In the genomic region with DNA sequence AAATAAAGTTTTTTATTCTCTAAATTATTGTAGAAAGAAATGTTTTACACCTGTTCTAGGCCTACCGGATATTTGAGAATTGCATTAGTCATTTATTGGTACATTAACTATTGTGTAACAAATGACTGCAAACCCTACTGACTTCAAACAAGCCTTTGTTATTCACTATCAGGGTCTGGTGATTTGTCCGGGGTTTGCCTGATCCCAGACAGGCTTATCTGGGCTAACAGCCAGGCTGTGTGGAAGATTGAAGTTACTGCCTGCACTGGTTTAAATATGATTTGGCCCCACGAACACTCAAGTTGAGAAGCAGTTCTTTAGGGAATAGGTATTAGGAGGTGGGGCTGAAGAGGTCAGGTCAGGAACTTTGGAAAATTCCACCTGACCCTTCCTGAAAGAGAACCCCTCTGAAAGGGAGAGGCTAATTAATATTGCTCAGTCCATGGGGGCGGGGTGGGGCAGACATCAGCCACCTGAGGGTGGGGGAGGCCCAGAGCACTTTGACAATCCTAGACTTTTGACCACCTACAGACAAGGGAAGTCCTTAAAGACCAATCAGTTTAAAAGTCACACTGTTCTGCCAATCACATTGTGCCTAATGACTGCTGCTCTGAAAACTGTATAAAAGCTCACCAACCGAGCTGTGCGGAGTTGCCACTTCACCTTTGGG, we compare ENCODE assay signal across 18 mouse cellular contexts.
DNase-seq lines count a peak whose midpoint lies in the region; ATAC-seq and TF ChIP-seq lines count a peak whose summit lies in the region.
"Had no signal": no experiment of that assay in that cellular context is flagged by ENCODE, and none has a peak within 500 bp of the region (broad histone marks: within the 10 kb centered on the region; RNA-seq: fewer than 3 reads in every experiment).

No protein-coding gene starts in this region.

- in situ Hi-C loops in ES-E14 (cut with MboI; ENCODE audit: low sequenced_read_pairs in 2 of 2, unreplicated experiment in 2 of 2), result no loop called here

- no peaks in the 10 kb centered on the region for H3K9me3 ChIP-seq in kidney, postnatal 0 days (replicated peaks; ENCODE audit: low read length)
- H3K9me3 ChIP-seq in ES-E14 (ENCODE audit: control insufficient read depth, insufficient read depth, low read depth, low read length), result no peaks in the 10 kb centered on the region
- no peaks in the 10 kb centered on the region for H3K9me3 ChIP-seq in hindbrain, embryonic 10.5 days
- H3K9me3 ChIP-seq: limb, embryonic 13.5 days; lung, embryonic 15.5 days had no signal

- H3K36me3 ChIP-seq in kidney, postnatal 0 days (ENCODE audit: insufficient read depth, low read length), result no peaks in the 10 kb centered on the region
- no peaks in the 10 kb centered on the region for H3K36me3 ChIP-seq in ES-E14 (ENCODE audit: control insufficient read depth, insufficient read depth, low read length, poor library complexity, severe bottlenecking)
- no peaks in the 10 kb centered on the region for H3K36me3 ChIP-seq in hindbrain, embryonic 10.5 days
- H3K36me3 ChIP-seq: limb, embryonic 13.5 days; lung, embryonic 15.5 days had no signal

- H3K4me3 ChIP-seq in kidney, postnatal 0 days (replicated peaks; ENCODE audit: low read depth, low read length), result no peak overlapping the region
- H3K4me3 ChIP-seq in ES-E14 (ENCODE audit: insufficient read depth in 1 of 2, low read depth in 1 of 2, low read length in 2 of 2, poor library complexity in 1 of 2, severe bottlenecking in 1 of 2), result no peak overlapping the region
- no peak overlapping the region for H3K4me3 ChIP-seq in hindbrain, embryonic 10.5 days
- H3K4me3 ChIP-seq: erythroblast, embryonic 14.5 days; limb, embryonic 13.5 days; lung, embryonic 15.5 days; megakaryocyte, embryonic 14.5 days had no signal

- no peak overlapping the region for H3K9ac ChIP-seq in kidney, postnatal 0 days (ENCODE audit: low read depth, low read length)
- H3K9ac ChIP-seq in ES-E14 (ENCODE audit: insufficient read depth, low read depth, low read length, poor library complexity, severe bottlenecking), result no peak overlapping the region
- H3K9ac ChIP-seq: limb, embryonic 13.5 days; lung, embryonic 15.5 days had no signal

- no peak overlapping the region for H3K27ac ChIP-seq in kidney, postnatal 0 days
- 0 out of 2 replicates have a peak overlapping the region, but pooled peaks have one; percentile 47 for H3K27ac ChIP-seq in ES-E14 (ENCODE audit: insufficient read depth, low read depth, low read length, poor library complexity, severe bottlenecking)
- no peak overlapping the region for H3K27ac ChIP-seq in hindbrain, embryonic 10.5 days
- H3K27ac ChIP-seq: limb, embryonic 13.5 days; lung, embryonic 15.5 days had no signal

- TF ChIP-seq CTCF in kidney, postnatal 0 days (IDR thresholded peaks at IDR 0.05; ENCODE audit: low read depth), result no peak

- ATAC-seq in kidney, postnatal 0 days (replicated peaks; ENCODE audit: low FRiP score, low read depth), result no peak
- no peak for ATAC-seq in megakaryocyte-erythroid progenitor cell, adult 5-6 weeks (replicated peaks; ENCODE audit: low FRiP score, low TSS enrichment, poor library complexity, severe bottlenecking)

- no peaks in the 10 kb centered on the region for H3K27me3 ChIP-seq in kidney, postnatal 0 days (ENCODE audit: insufficient read depth, low read length)
- no peaks in the 10 kb centered on the region for H3K27me3 ChIP-seq in hindbrain, embryonic 10.5 days (ENCODE audit: insufficient read depth, poor library complexity, severe bottlenecking)
- H3K27me3 ChIP-seq: CH12.LX; limb, embryonic 13.5 days; lung, embryonic 15.5 days; megakaryocyte, embryonic 14.5 days had no signal

- no peak overlapping the region for H3K4me2 ChIP-seq in kidney, postnatal 0 days (ENCODE audit: low read length)
- H3K4me2 ChIP-seq: limb, embryonic 13.5 days; lung, embryonic 15.5 days had no signal

- no peaks in the 10 kb centered on the region for H3K4me1 ChIP-seq in kidney, postnatal 0 days (replicated peaks; ENCODE audit: insufficient read depth, low read length)
- peaks cover 0 to 15% of the 10 kb centered on the region in 2 experiments; a peak in 2 of 4 replicates for H3K4me1 ChIP-seq in ES-E14 (ENCODE audit: control insufficient read depth in 2 of 2, insufficient read depth in 2 of 2, low read length in 2 of 2, poor library complexity in 1 of 2)
- peaks cover 5% of the 10 kb centered on the region; the same call in 1 of the 2 replicates for H3K4me1 ChIP-seq in hindbrain, embryonic 10.5 days (replicated peaks)
- H3K4me1 ChIP-seq: lung, embryonic 15.5 days; megakaryocyte, embryonic 14.5 days had no signal

- peak; percentile 17 to 28 for DNase-seq in cerebellum, postnatal 10 days
- DNase-seq in cerebellum, adult 11 months, result no peak
- peak; percentile 27 for DNase-seq in kidney, postnatal 0 days (ENCODE audit: low spot score)
- no peak for DNase-seq in kidney, adult 9 months
- DNase-seq in ES-E14 (ENCODE audit: low read depth, low spot score), result peak; percentile 20
- DNase-seq in kidney, postnatal 10 days, result peak; percentile 8
- no peak for DNase-seq in hindbrain, embryonic 10.5 days (ENCODE audit: low spot score)
- DNase-seq: adrenal gland, postnatal 25 days; embryo, embryonic 11 days; gastrocnemius, postnatal 10 days; right cerebral cortex, postnatal 4 days; thymus, postnatal 36 days had no signal

- 30% methylated on average over 6 of the region's 6 CpGs for WGBS in kidney, postnatal 0 days
- WGBS in hindbrain, embryonic 10.5 days, result 66% methylated on average over 6 of the region's 6 CpGs

TF ChIP-seq in ES-E14, 5 proteins besides CTCF, POLR2A, EP300 and RAD21:
- TF ChIP-seq MAFK (IDR thresholded peaks at IDR 0.05; ENCODE audit: insufficient read depth, low read depth, low read length), result no peak
- TF ChIP-seq ZNF384 (IDR thresholded peaks at IDR 0.05; ENCODE audit: low read depth, low read length), result no peak
- TF ChIP-seq CHD2 (IDR thresholded peaks at IDR 0.05; ENCODE audit: low read depth, low read length), result no peak
- TF ChIP-seq ZC3H11A (IDR thresholded peaks at IDR 0.05; ENCODE audit: borderline replicate concordance, low read depth, low read length), result no peak
- TF ChIP-seq HCFC1 (IDR thresholded peaks at IDR 0.05; ENCODE audit: borderline replicate concordance, insufficient read depth, low read length), result no peak

Comparison
In these comparisons a context has a peak if more than half of its experiments do, and no peak if none do; other contexts are left out.
1. DNase-seq: peak in cerebellum, postnatal 10 days (2 of 2), kidney, postnatal 0 days (single experiment), ES-E14 (single experiment) and kidney, postnatal 10 days (single experiment); none in cerebellum, adult 11 months (single experiment), kidney, adult 9 months (single experiment) and hindbrain, embryonic 10.5 days (single experiment).